Mouse (Mus musculus): ENCODE measurements around the gene Rasa2.
A peak's percentile ranks its signal among the peaks of the same experiment; 100 is the strongest.
"Not testable (repeated sequence)": the region's sequence is repeated elsewhere in the genome, so short reads cannot be mapped to it uniquely, and the experiment has no call there.

Rasa2 gene

DNA sequence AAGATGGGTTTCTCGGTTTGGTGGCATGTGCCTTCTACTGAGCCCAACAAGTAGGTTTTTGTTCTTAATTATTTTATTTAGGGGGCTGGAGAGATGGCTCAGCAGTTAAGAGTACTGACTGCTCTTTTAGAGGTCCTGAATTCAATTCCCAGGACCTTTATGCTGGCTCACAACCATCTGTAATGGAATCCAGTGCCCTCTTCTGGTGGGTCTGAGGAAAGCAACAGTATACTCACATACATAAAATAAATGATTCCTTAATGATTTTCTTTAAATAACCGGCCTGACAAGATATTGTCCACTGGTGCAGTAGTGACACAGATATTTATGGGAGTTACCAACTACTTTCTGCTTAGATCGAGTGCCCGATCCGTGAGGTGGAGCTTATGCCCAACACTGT is 108.3 kb downstream of the Rasa2 start:
- DNase-seq = no peak

DNA sequence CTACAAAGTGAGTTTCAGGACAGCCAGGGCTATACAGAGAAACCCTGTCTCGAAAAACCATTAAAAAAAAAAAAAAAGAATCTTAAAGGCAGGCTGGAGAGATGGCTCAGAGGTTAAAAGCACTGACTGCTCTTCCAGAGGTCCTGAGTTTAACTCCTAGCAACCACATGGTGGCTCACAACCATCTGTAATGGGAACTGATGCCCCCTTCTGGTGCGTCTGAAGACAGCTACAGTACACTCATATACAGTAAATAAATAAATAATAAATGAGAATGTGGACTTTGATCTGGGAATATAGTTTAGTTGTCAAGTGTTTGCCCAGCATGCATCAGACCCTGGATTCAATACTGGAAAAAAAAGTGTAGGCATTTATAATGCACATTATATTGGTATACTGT is 109.8 kb downstream of the Rasa2 start:
- not testable (repeated sequence) for DNase-seq

DNA sequence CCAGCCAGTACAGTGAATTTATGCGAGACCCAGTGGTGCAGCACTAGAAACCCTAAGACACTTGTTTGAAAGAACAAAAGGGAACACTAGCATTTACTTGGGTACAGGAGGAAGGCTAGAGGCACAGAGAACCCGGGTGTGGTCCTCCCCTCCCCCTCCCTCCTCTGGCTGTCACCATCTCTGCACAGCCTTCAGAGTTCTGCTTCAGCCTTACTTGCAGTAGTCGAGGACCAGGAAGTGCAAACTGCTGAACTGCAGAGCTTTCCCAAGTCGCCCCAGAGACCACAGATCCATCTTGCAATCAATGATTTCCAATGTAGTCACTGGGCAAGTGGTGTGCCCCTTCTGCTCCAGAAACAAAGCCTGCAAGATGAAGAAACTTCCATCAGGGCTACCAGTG is 114.0 kb downstream of the Rasa2 start:
- no peak for DNase-seq

DNA sequence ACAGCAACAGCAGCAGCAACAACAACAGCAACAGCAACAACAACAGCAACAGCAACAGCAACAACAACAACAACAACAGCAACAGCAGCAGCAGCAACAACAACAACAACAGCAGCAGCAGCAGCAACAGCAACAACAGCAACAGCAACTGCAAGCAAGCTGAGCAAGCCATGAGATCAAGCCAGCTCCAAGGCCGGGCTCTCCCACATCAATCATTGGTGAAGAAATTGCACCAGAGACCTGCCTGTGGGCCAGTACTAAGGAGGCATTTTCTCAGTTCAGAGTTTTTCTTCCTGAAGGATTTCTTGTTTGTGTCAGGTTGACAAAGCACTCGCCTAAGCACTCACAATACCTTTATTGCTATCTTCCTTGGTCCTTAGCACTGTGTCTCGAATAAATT is 114.6 kb downstream of the Rasa2 start:
- no peak for DNase-seq

DNA sequence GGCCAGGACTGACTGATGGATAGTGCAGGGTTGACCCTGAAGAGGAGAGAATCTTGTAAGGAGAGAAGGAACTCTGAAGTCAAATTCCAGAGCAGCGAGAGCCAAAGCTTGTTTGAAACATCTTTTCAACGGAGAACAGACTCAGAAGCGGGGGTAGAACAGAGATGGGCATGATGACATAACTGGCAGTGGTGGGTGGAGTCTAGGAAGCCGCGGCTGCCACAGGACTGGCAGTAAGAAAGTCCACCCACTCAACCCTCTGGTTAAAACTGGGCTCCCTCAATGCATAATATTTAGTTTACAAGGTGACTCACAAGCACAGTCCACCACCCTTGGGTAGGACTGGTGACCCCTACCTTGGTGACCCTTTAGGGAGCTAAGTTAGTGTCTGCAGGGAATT is 115.7 kb downstream of the Rasa2 start:
- DNase-seq = no peak

DNA sequence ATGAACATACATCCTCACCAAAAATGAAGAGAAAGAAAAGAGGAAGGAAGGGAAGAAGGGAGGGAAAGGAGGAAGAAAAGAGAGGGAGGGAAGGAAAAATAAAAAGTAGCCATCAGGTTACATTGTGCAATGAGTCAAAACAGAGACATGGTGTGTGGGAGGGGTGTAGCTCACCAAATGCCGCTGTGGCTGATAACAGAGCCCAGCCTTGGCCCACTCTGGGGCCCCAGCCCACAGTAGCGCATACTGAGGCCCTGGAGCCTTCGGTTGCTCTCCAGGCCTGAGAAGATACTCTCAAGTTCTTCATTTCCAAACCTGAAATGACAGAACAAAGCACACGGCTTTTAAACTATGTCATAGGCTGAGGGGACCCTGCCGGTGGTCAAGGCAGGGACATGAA is 117.1 kb downstream of the Rasa2 start:
- no peak for DNase-seq

DNA sequence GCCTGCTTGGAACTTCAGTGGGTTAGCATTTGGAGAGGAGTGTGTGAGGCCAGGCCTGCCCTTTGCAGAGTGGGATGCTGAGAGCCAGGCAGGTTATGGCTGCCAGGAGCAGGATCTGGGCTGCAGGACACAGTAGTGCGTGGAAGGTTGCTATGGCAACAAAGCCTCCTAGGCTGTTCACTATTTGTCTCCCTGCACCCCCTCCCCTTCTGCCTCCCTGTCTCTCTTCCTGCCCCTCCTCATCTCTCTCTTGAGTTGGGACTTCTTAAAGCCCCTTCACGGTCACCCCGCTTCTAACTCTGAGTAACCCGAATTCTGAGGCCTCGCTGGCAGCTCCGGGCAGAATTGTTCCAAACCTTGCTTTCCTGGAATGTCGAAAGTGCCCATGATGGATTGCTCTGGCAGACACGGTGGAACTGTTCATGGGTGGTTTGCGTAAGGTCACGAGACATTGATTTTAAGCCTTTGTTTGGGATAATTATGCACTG is 125.4 kb downstream of the Rasa2 start:
- no peak for DNase-seq

DNA sequence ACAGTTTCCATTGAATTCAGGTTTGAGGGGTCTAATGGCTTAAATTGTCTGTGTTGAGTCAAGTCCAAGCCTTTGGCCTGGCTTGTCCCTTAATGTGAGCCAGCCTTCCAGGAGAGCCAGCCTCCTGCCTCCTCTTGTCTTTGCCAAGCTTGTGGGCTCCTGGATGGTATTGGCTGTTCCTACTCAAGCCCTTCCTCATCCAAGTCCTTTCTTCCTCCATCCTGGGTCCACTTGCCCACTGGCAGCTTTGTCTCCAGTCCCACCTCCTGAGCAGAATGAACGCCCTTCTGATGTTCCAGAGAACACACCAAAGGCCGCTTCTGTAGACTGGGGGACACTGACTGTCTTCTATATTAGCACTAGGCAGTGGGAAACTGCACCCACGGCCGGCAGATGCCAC is 126.3 kb downstream of the Rasa2 start:
- DNase-seq = no peak

DNA sequence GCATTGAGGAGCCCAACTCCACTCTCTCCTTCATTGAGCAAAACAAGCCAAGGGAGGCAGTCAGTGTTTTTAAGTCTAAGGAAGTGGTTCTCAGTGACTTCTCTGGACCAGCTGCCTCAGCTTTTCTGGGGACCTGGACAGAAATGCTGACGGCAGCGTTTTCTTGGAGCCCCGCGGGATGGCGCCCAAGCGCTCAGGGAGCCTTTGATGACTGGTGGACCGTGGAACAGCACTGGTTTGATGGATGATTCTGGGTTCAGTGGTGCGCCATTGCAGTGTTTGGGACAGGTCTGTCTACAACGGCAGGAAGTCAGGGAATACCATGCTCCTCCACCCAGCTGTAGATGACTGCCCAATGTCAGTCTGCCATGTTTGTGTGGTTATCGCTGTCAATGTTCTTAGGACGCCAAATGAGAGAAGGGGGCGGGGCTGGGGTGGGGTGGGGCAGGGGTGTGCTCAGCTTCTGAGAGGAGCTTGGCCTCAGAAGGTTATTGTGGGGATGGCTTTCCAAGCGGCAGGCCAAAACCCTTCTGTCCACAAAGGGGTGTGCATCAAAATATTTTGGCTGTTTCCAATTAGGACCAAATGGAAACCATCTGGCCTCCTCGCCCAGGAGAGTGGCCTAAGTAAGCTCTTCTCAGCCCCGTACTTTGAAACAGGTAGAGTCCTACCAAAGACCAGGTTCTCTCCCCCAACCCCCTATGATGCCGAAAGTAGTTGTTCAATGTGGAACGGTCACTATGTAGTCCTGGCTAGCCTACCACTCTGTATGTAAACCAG is 127.1 kb downstream of the Rasa2 start:
- DNase-seq = no peak

DNA sequence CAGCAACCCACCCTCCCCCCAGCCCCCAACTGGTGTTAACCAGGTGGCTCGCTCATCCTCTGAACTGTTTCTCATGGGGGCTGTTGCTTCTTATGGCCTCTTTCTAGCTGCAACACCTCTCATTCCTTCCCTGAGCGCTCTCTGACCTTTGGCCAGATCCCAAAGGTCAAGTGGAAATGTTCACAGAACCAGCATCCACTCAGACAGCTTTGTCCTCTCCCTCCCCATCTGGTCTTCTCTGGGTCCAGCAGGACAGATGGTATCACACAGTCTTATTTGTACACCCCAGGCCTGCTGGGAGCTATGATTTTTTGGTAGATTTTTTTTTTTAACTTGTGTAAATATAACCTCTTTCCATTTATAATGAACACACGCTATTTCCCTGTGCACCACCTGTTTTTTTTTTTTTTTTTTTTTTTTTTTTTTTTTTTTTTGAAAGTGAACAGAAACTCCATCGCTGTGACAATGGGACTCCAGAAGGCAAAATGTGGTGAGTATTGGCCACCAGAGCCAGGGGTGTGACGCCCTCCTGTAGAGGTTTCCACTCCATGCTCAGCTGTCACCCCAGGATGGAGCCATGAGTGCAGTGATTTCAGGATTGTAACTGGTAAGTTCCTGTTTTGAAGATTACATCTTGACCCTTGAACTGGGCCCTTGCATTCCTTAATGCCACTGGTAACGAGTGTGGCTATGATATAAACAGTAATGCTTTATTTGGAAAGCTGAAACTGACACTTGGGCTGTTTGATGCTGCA is 128.4 kb downstream of the Rasa2 start:
- no peak for DNase-seq

DNA sequence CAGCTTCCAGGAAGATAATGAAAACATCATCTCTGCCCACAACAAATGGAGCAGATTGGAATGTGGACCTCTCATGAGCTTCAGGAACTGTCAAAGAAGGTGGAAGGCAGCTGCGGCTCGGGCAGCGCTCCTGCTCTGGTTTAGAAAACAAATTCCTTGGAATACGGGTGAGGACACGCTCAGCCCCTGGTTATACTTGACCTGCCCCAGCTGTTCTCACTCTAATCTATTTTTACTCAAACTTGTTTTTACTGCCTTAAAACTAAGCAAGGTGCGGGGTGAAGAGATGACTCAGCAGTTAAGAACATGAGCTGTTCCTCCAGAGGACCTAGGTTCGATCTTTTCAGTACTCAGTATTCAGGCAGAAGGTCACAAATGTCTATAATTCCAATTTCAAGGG is 130.2 kb downstream of the Rasa2 start:
- DNase-seq = no peak

DNA sequence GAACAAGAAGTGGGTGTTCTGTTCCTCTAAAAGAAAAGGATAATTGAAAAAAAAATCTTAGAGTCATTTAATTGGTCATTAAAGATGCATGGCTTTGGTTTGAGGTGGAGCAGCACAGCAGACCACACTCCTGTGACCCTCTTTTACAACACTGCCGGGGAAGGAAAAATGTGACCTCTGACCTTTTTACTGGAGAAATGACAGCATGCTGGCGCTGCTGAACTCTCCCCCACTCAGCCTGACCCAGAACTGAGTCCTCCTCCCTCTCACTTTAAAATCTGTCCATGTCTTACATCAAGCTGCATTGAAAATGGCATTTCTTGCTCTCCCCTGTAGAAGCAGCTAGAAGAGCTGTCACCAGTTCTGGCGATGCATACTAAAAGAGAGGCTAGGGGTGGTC is 138.2 kb downstream of the Rasa2 start:
- no peak for DNase-seq

DNA sequence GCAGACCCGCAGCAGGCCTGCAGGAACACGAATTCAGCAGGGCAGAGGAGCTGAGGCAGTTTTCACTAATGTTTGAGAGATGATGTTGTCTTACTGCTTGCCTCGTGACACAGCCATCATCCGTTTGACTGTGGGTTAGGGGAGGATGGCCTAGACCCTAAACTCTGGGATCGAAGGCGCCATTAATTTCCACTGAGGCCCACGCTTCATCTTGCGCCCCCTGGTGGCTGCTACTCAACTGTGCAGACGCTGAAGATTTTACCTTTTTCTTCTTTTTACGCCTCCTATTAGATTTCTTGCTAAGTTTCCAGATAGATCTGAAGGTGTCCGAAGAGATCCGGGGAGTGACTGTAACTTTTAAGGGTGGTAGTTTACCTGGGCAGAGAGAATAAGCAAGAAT is 139.6 kb downstream of the Rasa2 start:
- peak; percentile 8 to 57 for DNase-seq
